Mouse (Mus musculus): ENCODE results near the gene Zfand3. TPM values are rescaled to one million over a fixed set of nuclear protein-coding genes. Genes with fewer than 3 reads are reported as not detected.

Gene Zfand3
- total RNA-seq, 2 experiments from 2014 or later, result 122 to 139 TPM

DNA sequence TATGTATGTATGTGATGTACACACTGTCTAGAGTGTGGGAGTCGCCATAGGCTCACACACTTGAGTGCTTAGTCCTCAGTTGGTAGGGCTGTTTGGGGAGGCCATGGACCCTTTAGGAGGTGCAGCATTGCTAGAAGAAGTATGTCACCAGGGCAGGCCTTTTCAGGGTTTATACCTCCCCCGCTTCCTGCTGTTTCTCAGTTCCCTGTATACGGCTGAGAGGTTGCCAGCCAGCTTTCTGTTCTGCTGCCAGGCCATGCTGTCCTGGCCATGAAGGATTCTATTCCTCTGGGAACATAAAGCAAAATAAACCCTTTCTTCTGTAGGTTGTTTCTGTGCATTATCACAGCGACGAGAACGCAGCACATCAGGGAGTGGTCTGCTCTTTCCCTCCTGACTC, 255.4 kb downstream of the Zfand3 start:
- no peak for DNase-seq (ENCODE audit: low spot score in 2 of 2)

Other genes starting within 250 kb of the Zfand3 start
- 10 to 100 TPM; 33.5 to 43.2 TPM for gene Mdga1, start 34.6 kb upstream of the Zfand3 start, total RNA-seq (2021)

All from gastrocnemius, postnatal 4 days (tissue).